Mouse (Mus musculus): ENCODE results near the gene Vrk3.
A peak's percentile ranks its signal among the peaks of the same experiment; 100 is the strongest.

The Vrk3 gene

DNA sequence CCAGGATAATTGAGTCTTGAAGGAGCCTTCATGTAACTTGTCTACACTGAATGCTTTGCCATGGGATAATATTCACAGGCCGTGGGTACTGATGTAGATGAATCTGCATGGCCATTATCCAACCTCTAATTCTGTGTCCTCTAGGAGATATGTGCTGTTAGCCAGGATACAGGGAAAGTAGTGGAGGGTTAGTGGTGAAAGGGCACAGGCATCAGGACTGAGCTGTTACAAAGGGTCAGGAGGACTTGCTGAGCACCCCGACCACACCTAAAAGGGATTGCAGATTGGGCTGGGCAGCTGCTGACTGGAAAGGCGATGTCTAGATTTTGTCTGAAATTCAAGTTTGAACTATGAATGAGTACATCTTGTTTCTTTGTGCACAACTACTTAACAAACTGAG lies 72.3 kb downstream of the Vrk3 start:
- no peak for DNase-seq

DNA sequence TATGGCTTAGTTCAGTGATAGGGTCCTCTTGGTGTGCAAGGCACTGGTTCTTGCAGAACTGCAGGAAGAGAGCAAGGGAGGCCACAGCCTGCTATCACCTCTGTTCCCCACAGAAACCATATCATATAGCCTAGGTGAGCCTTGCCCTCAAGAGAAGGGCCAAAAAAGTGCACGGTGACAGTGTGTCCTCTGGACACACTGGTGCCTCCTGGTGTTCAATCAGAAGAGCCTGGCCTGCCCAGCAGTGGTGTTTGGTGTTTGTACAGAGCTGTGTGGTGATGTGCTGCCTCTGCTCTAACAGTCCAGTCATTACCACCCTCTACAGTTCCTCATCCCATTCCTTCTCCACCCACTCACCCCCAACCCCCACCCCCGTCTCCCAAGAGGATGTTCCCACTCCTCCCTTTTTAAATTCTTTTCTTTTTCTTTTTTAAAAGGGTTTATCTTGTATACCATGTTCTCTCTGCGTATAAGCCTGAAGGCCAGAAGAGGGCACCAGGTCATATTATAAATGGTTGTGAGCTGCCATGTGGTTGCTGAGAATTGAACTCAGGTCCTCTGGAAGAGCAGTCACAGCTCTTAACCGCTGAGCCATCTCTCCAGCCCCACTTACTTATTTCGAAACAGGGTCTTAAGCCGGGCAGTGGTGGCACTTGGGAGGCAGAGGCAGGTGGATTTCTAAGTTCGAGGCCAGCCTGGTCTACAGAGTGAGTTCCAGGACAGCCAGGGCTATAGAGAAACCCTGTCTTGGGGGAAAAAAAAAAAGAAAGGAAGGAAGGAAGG lies 73.6 kb downstream of the Vrk3 start:
- DNase-seq: no peak

DNA sequence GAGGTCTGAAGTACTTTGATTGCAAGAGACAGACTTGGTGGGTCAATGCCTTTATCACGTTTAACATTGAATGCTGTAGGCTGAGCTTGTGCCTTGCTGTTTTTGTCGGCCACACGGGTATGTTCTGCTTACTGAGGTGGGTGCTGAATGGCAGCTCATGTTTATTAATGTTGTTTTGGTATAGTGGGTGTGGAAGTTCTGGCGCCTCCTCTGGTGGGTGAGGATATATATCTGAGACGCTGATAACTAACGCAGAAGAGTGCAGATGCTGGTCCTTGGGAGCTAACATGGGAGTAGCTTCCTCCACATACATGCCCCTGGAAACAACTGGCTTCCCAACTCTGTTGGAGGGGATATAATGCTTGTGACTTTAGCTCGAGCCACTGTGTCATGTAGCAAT lies 75.2 kb downstream of the Vrk3 start:
- DNase-seq: no peak

DNA sequence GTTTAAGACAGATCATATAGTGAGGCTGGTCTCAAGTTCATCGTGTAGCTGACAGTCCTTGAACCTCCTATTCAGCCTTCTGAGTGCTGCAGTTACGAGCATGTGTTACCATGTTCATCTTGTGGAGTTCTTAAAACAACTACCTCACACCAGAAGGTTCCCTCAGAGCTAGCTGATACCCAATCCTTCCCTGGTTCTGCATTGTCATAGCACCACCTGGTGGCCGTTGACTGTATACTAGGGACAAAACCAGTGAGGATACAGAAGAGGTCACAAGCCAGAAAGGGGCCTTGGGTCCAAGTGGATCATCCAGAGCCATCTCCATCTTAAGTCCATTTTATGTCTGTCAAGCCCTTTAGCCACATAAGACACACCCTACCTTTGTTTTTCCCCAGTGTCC lies 76.7 kb downstream of the Vrk3 start:
- peak; percentile 79 for DNase-seq

DNA sequence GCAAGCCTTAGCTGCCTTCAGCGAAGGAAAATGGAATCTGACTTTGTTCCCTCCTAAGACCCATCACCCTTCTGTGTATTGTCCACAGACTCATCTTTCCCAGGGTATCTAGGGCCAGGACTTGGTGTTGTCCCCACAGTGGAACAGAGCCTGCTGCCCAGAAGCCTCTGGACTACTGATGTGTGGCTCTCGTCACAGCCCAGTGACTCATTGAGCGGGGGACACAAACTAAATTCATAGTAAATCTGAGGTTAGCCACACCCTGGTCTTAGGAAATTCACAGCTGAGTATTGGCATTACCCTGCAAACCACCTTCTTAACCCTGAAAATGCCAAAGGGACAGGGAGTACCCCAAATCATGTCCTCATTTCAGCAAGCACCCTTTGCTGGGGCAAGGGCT lies 78.6 kb downstream of the Vrk3 start:
- DNase-seq: no peak

Data from kidney, adult 9 months (tissue).